Mouse (Mus musculus): Measurements from ENCODE around the gene Ccdc83.

GRCm38 (mm10) chr7:90243643-90244042, 21.9 kb downstream of the Ccdc83 start:
- TF ChIP-seq CTCF (IDR thresholded peaks at IDR 0.05; ENCODE audit: borderline replicate concordance, control insufficient read depth, extremely low read depth, insufficient read depth, low read length, poor library complexity) (no peak), POLR2A (IDR thresholded peaks at IDR 0.05; ENCODE audit: control insufficient read depth, extremely low read depth, insufficient read depth, low read length, poor library complexity) (no peak)
